Mouse (Mus musculus): ENCODE data around the gene Klf8.

Gene Klf8

DNA sequence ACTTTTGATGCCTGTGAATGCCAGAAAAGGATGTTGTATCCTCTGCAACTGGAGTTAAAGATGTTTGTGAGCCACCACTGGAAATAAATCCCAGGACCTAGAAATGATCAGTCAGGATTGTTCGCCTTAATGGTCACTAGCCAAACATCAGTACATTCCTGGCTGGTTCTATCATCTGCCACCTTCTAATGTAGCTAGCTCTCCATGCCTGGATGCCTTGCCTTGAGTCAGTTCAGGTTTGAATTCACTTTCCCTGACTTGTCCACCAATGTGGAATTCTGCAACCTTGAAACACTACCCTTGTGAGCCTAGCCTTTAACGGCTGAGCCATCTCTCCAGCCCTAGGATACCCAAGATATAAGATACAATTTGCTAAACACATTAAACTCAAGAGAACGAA, 202.8 kb downstream of the Klf8 start:
- no peak for DNase-seq
